Mouse (Mus musculus) cerebellum, adult 2 months (tissue): ENCODE data around the gene Igsf10. TPM values are rescaled to one million over a fixed set of nuclear protein-coding genes. Genes with fewer than 3 reads are reported as not detected.

Source experiments
- DNase-seq, 2 experiments: peaks; one replicate each; pipeline ENCODE4 v3.0.0; 2021
- H3K27ac ChIP-seq: fragments of 200-500 bp; 2 replicates; pipeline ENCODE4 v1.5.1; 2012; ENCODE audit warnings: low read length, control low read depth, inconsistent platforms; ENCODE audit not compliant: insufficient read depth
- H3K27me3 ChIP-seq: fragments of 200-500 bp; 2 replicates; pipeline ENCODE4 v1.6.1; 2012; ENCODE audit warnings: inconsistent platforms, mild to moderate bottlenecking, low read length, moderate library complexity; ENCODE audit not compliant: control insufficient read depth, insufficient read depth
- H3K4me1 ChIP-seq: fragments of 200-500 bp; 2 replicates; pipeline ENCODE4 v1.6.1; 2011; ENCODE audit warnings: low read length; ENCODE audit not compliant: control insufficient read depth, insufficient read depth
- H3K4me3 ChIP-seq: fragments of 200-500 bp; replicated peaks from 2 replicates; pipeline ENCODE3; 2011; ENCODE audit warnings: mild to moderate bottlenecking, low read depth, low read length, control low read depth; ENCODE audit not compliant: insufficient read depth
- CTCF ChIP-seq: fragments of 200-500 bp; IDR thresholded peaks from 2 replicates; pipeline ENCODE4 v1.5.1; 2011; ENCODE audit warnings: low read depth, mild to moderate bottlenecking, control low read depth, low read length, moderate library complexity, borderline replicate concordance; ENCODE audit not compliant: insufficient read depth
- POLR2A ChIP-seq: fragments of 200-500 bp; IDR thresholded peaks from 2 replicates; pipeline ENCODE4 v1.6.1; 2011; ENCODE audit warnings: low read length, control low read depth, borderline replicate concordance; ENCODE audit not compliant: insufficient read depth
- WGBS: fragments of 180-500 bp; shearing (Covaris S2); methylation state at CpG from one replicate; pipeline ENCODE4 v1.1.7; 2018; 5-methylcytosine and 5-hydroxymethylcytosine counted together
- polyA plus RNA-seq: library from polyadenylated mRNA; depleted of rRNA; stranded (reverse); fragments of >200 nt; gene quantifications from 2 replicates; pipeline ENCODE4 v1.2.3, GENCODE M21; 2012

The Igsf10 gene
- polyA plus RNA-seq, 1 experiment, result 2.4 TPM

- Histone ChIP-seq H3K27ac (no peak overlapping the region), H3K4me3 (no peak overlapping the region), H3K27me3 (no peaks in the 10 kb centered on the region), H3K4me1 (no peaks in the 10 kb centered on the region)
- DNase-seq, result no peak
- no peak for TF ChIP-seq CTCF
- TF ChIP-seq POLR2A, result no peak
Measured at GRCm38 (mm10) chr3:59351768-59352167, 7.6 kb upstream of the Igsf10 start.

GRCm38 (mm10) chr3:59343026-59343425, 1.2 kb downstream of the Igsf10 start:
- Histone ChIP-seq H3K4me3 (peak overlapping the region; percentile 64), H3K27me3 (no peaks in the 10 kb centered on the region), H3K4me1 (peaks cover 3% of the 10 kb centered on the region; the same call in 1 of the 2 replicates), H3K27ac (no peak overlapping the region)
- TF ChIP-seq CTCF, result no peak
- TF ChIP-seq POLR2A, result no peak
- WGBS, result 7% methylated on average over 4 of the region's 4 CpGs
- DNase-seq, result peak; percentile 49 to 73

- DNase-seq, result no peak
- WGBS, result 81% methylated on average over 11 of the region's 11 CpGs
- H3K27ac ChIP-seq, result no peak overlapping the region
- H3K27me3 ChIP-seq, result no peaks in the 10 kb centered on the region
- TF ChIP-seq POLR2A (no peak), CTCF (no peak)
- no peak overlapping the region for H3K4me3 ChIP-seq
- H3K4me1 ChIP-seq, result peaks cover 3% of the 10 kb centered on the region; the same call in 1 of the 2 replicates
Measured at GRCm38 (mm10) chr3:59341647-59342427, 2.4 kb downstream of the Igsf10 start.

- TF ChIP-seq CTCF, result no peak
- TF ChIP-seq POLR2A, result no peak
- Histone ChIP-seq H3K27me3 (no peaks in the 10 kb centered on the region), H3K4me1 (no peaks in the 10 kb centered on the region), H3K4me3 (no peak overlapping the region), H3K27ac (no peak overlapping the region)
- no peak for DNase-seq
- 88% methylated on average over 2 of the region's 2 CpGs for WGBS
Measured at GRCm38 (mm10) chr3:59328526-59328925, 15.7 kb downstream of the Igsf10 start.

GRCm38 (mm10) chr3:59321278-59321876, 22.8 kb downstream of the Igsf10 start:
- no peak overlapping the region for H3K27ac ChIP-seq
- no peaks in the 10 kb centered on the region for H3K4me1 ChIP-seq
- DNase-seq, result peak; percentile 54 to 69
- TF ChIP-seq CTCF (peak; percentile 56; the same call in 1 of the 2 replicates), POLR2A (no peak)
- no peak overlapping the region for H3K4me3 ChIP-seq
- WGBS, result 50% methylated on average over 7 of the region's 7 CpGs
- no peaks in the 10 kb centered on the region for H3K27me3 ChIP-seq

GRCm38 (mm10) chr3:59316077-59316476, 28.1 kb downstream of the Igsf10 start:
- 64% methylated on average over 7 of the region's 7 CpGs for WGBS
- no peak for DNase-seq

GRCm38 (mm10) chr3:59312610-59313009, 31.6 kb downstream of the Igsf10 start:
- no peak for TF ChIP-seq POLR2A
- no peak for TF ChIP-seq CTCF
- H3K27ac ChIP-seq, result no peak overlapping the region
- no peaks in the 10 kb centered on the region for H3K27me3 ChIP-seq
- H3K4me3 ChIP-seq, result no peak overlapping the region
- H3K4me1 ChIP-seq, result no peaks in the 10 kb centered on the region
- DNase-seq, result no peak
- 82% methylated on average over 10 of the region's 10 CpGs for WGBS

More at GRCm38 (mm10) chr3:59316077-59316476, 28.1 kb downstream of the Igsf10 start:
- Histone ChIP-seq H3K4me3 (no peak overlapping the region), H3K27me3 (no peaks in the 10 kb centered on the region), H3K4me1 (no peaks in the 10 kb centered on the region), H3K27ac (no peak overlapping the region)
- TF ChIP-seq POLR2A (no peak), CTCF (no peak)

- DNase-seq, result no peak
- H3K27ac ChIP-seq, result no peak overlapping the region
- no peaks in the 10 kb centered on the region for H3K27me3 ChIP-seq
- 97% methylated on average over 2 of the region's 2 CpGs for WGBS
- TF ChIP-seq CTCF, result no peak
- no peak overlapping the region for H3K4me3 ChIP-seq
- no peaks in the 10 kb centered on the region for H3K4me1 ChIP-seq
Measured at GRCm38 (mm10) chr3:59305518-59305917, 38.7 kb downstream of the Igsf10 start.
